Mouse (Mus musculus) ES-Bruce4 (cell line): ENCODE data around the gene Lrpap1. TPM values are rescaled to one million over a fixed set of nuclear protein-coding genes. Genes with fewer than 3 reads are reported as not detected.

Source experiments
- H3K27ac ChIP-seq: 2 replicates; pipeline ENCODE4 v1.5.1; 2012; ENCODE audit warnings: low read length, inconsistent platforms; ENCODE audit not compliant: insufficient read depth
- H3K27me3 ChIP-seq: 2 replicates; pipeline ENCODE4 v1.6.1; 2012; ENCODE audit warnings: mild to moderate bottlenecking, low read length, inconsistent platforms; ENCODE audit not compliant: control insufficient read depth, poor library complexity, insufficient read depth, severe bottlenecking
- H3K36me3 ChIP-seq: 2 replicates; pipeline ENCODE4 v1.6.1; 2012; ENCODE audit warnings: inconsistent platforms, mild to moderate bottlenecking, low read length, moderate library complexity; ENCODE audit not compliant: control insufficient read depth, poor library complexity, insufficient read depth, severe bottlenecking
- H3K4me1 ChIP-seq: one replicate; pipeline ENCODE4 v1.8.1; 2011; ENCODE audit warnings: low read length; ENCODE audit not compliant: control insufficient read depth, insufficient read depth
- H3K4me3 ChIP-seq: 2 replicates; pipeline ENCODE4 v1.5.1; 2011; ENCODE audit warnings: low read depth, mild to moderate bottlenecking, low read length
- H3K9ac ChIP-seq: 2 replicates; pipeline ENCODE4 v1.6.1; 2012; ENCODE audit warnings: low read depth, mild to moderate bottlenecking, inconsistent platforms; ENCODE audit not compliant: poor library complexity, severe bottlenecking
- H3K9me3 ChIP-seq: replicated peaks from 2 replicates; pipeline ENCODE4 v1.6.1; 2012; ENCODE audit warnings: mild to moderate bottlenecking, low read length, inconsistent platforms; ENCODE audit not compliant: control insufficient read depth, poor library complexity, insufficient read depth, severe bottlenecking
- CTCF ChIP-seq: IDR thresholded peaks from one replicate; pipeline ENCODE4 v1.8.1; 2011; ENCODE audit warnings: low read depth, low read length
- EP300 ChIP-seq: IDR thresholded peaks from 2 replicates; pipeline ENCODE4 v1.6.1; 2011; ENCODE audit warnings: low read depth, low read length; ENCODE audit not compliant: insufficient read depth
- POLR2A ChIP-seq: IDR thresholded peaks from one replicate; pipeline ENCODE4 v1.8.1; 2011; ENCODE audit warnings: low read length; ENCODE audit not compliant: insufficient read depth
- polyA plus RNA-seq: library from polyadenylated mRNA; stranded (reverse); fragments of >200 nt; gene quantifications from 2 replicates; pipeline ENCODE4 v1.2.4, GENCODE M21; 2011; ENCODE audit warnings: low read depth; ENCODE audit not compliant: missing spikeins, insufficient read depth, insufficient read length

The Lrpap1 gene
- polyA plus RNA-seq, 1 experiment: 127 TPM

DNA sequence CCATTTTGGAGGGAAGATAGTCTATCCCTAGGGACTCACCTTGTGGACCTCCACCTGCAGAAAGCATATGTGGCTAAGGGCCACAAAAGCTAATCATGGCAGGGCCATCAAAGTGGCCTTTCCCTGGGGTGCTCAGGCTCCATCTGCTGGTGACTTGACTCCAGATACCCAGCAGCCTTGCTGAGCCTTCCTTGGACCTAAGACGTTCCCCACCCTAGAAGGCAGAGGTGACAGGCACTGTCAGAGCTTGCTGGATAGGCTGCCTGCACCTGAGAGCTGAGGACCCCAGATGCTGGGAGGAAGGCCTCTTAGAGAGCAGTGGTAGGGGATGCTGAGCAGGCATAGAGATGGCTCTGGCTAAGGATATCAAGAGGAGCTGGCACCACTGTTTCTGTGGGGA lies 25.7 kb upstream of the Lrpap1 start:
- no peaks in the 10 kb centered on the region for H3K36me3 ChIP-seq
- no peak overlapping the region for H3K4me3 ChIP-seq
- H3K9ac ChIP-seq: no peak overlapping the region
- no peaks in the 10 kb centered on the region for H3K4me1 ChIP-seq
- H3K27ac ChIP-seq: no peak overlapping the region
- H3K27me3 ChIP-seq: no peaks in the 10 kb centered on the region
- H3K9me3 ChIP-seq: no peaks in the 10 kb centered on the region
- TF ChIP-seq CTCF: peak; percentile 51
- no peak for TF ChIP-seq EP300
- TF ChIP-seq POLR2A: no peak

GRCm38 (mm10) chr5:35129767-35130191 lies 24.2 kb upstream of the Lrpap1 start:
- TF ChIP-seq POLR2A (no peak), CTCF (no peak), EP300 (no peak)
- no peak overlapping the region for H3K9ac ChIP-seq
- no peaks in the 10 kb centered on the region for H3K27me3 ChIP-seq
- no peak overlapping the region for H3K4me3 ChIP-seq
- H3K36me3 ChIP-seq: no peaks in the 10 kb centered on the region
- H3K9me3 ChIP-seq: no peaks in the 10 kb centered on the region
- no peaks in the 10 kb centered on the region for H3K4me1 ChIP-seq
- H3K27ac ChIP-seq: no peak overlapping the region

- Histone ChIP-seq H3K27me3 (no peaks in the 10 kb centered on the region), H3K9ac (no peak overlapping the region), H3K4me3 (no peak overlapping the region), H3K36me3 (no peaks in the 10 kb centered on the region), H3K27ac (no peak overlapping the region), H3K9me3 (no peaks in the 10 kb centered on the region), H3K4me1 (no peaks in the 10 kb centered on the region)
- no peak for TF ChIP-seq POLR2A
- TF ChIP-seq CTCF: no peak
- no peak for TF ChIP-seq EP300
Measured at GRCm38 (mm10) chr5:35129208-35129607, 23.6 kb upstream of the Lrpap1 start.

DNA sequence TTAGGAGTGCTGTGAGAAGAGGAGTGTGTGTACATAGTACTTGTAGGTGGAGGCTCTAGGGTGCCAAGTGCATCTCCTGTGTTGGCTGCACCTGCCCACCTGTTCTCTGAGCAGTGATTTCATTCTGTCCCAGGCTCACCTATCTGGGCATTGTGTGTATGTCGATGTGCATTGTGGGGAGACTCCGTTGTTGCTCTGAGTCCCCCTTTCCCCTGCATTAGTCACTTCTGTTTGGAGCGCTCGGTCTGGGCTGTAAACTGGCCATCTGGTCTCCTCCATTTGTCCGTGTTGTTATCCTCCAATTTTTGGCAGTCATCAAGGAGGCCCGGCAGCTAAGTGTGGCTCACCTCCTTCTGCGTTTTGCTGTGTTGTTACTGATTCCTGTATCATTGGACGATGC lies 14.5 kb upstream of the Lrpap1 start:
- Histone ChIP-seq H3K4me3 (no peak overlapping the region), H3K9ac (no peak overlapping the region), H3K27me3 (no peaks in the 10 kb centered on the region), H3K4me1 (no peaks in the 10 kb centered on the region), H3K36me3 (no peaks in the 10 kb centered on the region), H3K27ac (no peak overlapping the region), H3K9me3 (no peaks in the 10 kb centered on the region)
- TF ChIP-seq POLR2A: no peak
- TF ChIP-seq EP300: no peak
- TF ChIP-seq CTCF: no peak

DNA sequence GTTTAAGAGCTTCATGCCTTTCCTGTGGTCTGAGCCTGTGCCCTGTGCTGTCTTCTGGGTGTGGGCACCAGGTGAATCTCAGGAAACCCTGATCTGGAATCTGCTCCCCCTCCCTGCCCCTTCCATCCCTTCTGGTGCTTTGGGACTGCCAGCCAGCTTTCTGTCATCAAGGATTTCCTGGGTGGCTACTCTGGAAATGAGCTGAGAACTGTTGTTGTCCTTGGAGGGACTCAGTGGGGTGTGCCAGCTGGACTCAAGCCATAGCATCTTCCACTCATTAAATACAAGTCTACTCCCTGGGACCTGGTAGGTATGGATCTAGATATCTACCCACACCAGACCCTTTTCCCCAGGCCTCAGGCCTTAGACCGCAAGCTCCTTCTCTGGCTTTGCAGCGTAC lies 12.9 kb upstream of the Lrpap1 start:
- H3K9me3 ChIP-seq: no peaks in the 10 kb centered on the region
- no peaks in the 10 kb centered on the region for H3K36me3 ChIP-seq
- no peaks in the 10 kb centered on the region for H3K27me3 ChIP-seq
- TF ChIP-seq EP300: no peak
- no peak for TF ChIP-seq CTCF
- no peak for TF ChIP-seq POLR2A
- no peak overlapping the region for H3K4me3 ChIP-seq
- H3K9ac ChIP-seq: no peak overlapping the region
- H3K27ac ChIP-seq: no peak overlapping the region
- H3K4me1 ChIP-seq: no peaks in the 10 kb centered on the region

DNA sequence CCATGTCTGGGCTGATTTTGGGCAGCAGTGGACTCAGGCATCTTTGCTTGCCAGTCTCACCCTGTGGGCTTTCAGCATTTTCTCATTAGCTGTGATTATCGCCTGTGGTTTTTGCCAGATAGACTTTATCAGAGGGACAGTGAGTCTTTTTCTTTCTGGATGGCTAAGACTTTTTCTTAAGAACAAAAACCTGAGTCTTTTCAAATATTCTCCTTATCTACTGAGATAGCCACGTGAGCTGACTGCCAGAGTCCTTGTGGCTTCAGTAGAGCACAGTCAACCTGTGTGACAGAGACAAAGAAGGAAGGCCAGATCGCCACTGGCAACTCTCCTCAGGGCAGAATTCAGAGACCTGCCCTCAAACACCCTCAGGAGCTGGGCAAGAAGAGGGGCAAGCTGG lies 12.1 kb upstream of the Lrpap1 start:
- Histone ChIP-seq H3K9ac (no peak overlapping the region), H3K27me3 (no peaks in the 10 kb centered on the region), H3K36me3 (no peaks in the 10 kb centered on the region), H3K9me3 (no peaks in the 10 kb centered on the region), H3K4me3 (no peak overlapping the region), H3K4me1 (no peaks in the 10 kb centered on the region), H3K27ac (no peak overlapping the region)
- no peak for TF ChIP-seq POLR2A
- no peak for TF ChIP-seq CTCF
- no peak for TF ChIP-seq EP300
